Mouse (Mus musculus) lung, postnatal 25 days (tissue): ENCODE measurements at regions not wholly inside any gene's neighbourhood (a gene's known extent, or its start where the extent isn't known, plus 50 kb on each side); places are given as distances from the start of the nearest gene placed in this dataset.

ENCODE experiments used
- DNase-seq: peaks from one replicate; pipeline ENCODE4 v3.0.0; 2022; ENCODE audit warnings: low spot score

DNA sequence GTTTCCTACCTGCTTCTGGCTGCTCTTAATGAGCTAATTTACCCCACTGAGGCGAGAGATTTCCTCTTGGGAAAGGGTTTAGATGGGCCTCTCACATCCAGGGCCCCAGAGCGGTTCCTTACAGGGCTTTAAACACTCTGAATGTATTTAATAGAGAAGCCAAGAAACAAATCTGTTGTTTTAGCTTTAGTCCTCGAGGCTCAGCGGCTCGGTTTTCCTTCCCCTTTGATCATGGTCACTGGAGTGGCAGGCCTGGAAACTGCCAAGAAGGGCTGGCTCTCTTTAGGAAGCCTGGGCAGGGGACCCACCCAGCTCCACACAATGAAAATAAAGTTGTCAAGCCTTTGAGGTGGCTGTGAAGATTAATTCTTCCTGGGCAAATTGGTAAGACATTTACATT lies 127.5 kb upstream of the Jag1 start:
- DNase-seq, result no peak

DNA sequence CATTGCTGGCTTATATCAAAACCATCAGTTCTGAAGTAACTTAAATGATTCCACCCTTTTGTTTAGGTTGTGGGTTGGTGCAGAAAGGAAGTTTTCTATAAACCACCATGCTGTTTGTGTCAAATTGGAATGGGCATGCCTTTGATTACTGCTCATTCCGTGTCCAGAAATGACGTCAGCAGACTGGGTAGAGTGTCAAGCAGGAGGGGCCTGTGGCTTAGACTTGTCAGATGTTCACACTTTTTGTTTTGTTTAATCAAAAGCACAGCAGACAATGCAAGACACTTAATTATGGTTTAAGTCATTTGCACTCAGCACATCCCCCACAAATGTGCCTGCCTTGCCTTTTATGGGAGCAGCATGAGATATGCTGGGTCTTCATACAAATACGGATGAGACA lies 120.5 kb upstream of the Jag1 start:
- DNase-seq, result no peak

DNA sequence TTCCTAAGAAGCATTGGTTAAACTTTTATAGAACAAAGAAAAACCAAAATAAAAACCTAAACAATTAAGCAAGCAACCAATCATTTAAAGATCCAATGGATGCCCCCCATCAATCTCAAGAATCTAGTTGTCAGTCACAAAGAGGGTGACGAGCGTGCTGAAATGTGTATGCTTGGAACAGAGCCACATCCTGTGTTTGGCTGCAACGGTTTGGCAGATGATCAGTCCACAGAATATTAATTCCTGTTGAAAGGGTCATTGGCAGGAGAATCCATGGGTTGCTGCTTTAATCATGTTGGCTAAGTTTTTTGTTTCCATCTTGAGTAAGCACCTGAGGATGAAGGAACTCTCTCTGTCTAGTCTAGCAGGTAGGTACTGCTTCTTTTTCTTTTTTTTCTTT lies 117.5 kb upstream of the Jag1 start:
- DNase-seq, result peak; percentile 34

DNA sequence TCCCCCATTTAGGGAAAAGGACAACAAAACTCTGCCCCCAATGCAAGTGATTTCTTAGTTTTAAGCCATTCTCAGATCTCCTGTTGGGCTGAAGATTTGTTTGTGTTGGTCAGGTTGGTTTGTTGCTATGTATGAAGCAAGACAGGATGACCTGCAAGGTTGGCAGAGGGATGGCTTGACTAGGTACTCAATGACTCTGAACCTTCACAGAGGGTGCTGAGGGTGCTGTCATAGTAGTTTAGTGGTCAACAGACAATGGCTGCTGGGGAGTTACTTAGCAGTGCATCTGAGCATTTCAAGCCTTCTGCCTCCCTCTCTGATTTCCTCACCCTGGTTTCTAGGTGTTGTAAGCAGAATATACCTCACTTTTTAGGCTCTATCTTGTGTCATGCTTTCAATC lies 114.7 kb upstream of the Jag1 start:
- no peak for DNase-seq

DNA sequence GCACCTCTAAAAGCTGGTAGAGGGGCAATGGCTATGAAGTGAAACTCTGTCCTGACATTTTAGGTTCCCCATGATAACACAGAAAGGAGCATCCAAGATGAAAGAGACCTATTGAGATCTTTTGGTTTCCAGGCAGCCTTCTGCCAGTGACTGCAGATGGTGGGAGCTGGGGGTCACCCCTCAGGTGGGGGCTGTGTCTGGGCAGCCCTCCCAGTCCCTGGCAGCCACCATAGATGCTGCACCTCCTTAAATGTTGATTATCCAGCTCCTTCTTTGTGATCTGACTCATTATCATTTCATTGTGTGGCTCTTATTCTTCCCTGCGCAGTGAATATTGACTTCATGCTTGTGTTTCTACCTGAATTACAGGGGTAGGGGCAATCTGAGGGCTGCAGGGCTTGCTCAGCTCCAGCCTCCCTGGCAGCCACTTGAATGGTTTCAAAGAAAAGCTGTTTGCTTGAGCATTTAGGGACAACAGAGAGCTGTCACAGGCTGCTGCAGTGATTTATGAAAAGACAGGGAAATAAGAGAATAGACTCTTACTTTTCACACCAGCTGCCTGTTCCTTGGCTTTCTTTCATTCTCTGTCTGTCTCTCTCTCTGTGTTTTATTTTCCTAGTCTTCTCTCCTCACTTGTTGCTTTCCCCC lies 113.1 kb upstream of the Jag1 start:
- DNase-seq, result no peak

DNA sequence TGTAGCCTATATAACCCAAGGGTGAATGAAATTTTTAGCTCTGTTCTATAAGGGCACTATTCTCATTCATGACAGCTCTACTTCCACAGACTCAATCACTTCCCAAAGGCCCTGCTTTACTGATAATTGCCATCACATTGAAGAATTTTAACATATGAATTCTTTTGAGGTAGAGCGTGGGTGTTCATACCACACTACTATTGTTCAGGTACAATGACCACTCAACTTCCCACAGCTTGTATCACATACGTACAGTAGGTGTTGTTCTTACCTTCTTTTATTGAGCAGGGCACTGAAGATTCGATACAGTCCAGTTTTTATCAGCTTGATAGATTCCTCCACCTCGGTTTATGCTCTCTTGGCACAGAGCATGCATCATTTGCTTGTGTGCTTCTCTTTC lies 111.1 kb upstream of the Jag1 start:
- no peak for DNase-seq

DNA sequence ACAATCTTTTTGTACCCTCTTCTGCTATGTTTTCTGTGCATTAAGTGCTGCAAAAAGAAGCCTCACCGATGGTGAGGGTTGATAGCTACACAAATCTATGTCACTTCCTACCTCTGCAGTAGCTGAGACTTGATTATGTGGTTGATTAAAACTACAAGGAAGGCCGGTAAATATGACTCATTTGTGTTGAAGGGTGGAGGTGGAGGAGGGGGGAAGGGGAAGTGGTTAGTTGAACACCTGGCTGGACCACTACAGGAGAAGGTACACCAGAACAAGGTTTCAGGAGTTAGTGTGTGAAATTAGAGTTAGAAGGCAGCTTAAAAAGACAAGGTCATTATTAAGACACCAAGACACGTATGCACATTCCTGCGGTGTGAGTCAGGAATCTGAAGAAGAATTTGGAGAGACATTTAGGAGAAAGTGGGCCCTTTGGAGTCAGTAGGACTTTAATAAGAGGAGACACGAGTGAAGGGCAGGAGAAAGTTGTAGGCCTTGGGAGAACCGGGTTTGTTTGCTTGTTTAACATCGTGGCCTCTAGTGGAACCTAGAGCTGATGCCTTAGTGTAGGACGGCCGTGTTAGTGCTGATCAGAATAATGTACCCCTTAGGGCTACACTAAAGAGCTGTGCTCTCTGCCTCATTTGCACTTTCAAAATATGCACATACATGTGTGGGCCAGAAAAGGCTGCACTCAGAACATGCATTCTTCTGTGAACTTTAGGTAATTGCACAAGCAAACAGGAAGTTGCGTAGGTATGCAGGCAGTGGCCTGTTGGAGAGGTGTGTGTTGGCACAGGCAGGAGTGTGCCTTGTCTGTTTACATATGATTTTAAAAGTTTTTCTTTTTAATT lies 108.5 kb upstream of the Jag1 start:
- DNase-seq, result peak; percentile 53

DNA sequence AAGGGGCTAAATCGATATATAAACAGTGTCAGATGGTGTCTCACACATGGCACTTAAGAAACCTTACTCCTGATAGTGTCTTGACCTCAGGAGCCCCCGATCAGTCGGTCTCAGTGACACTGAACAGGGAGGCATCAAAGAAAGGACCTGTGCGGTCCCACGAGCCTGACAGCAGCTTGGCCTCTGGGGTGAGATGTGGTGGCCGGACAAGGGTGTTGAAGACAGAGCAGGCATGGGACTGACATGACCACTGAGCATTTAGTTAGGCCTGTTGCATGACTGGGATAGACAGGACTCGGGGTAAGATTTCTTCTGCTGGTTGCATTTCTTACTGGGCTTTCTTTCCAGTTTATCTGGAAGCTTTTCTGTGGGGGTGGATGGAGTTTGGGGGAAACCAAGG lies 99.3 kb upstream of the Jag1 start:
- no peak for DNase-seq

DNA sequence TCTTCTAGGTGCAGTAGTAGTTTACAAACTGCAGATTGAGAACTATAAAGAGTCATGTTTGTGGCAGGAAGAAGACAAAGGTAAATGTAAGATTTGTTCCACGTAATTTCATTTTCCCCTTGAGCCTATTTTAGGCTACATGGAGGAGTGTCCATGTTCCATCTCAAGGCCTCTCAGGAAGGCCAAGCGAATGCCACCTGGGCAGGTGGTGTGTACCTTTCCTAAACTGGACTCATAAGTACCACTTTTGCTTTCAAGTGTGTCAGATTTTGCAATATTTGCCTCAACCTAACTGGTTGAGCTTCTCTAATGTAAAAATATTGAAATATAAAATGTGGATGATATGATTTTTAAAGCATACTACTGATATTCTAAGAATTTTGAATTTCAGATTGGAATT lies 91.4 kb upstream of the Jag1 start:
- DNase-seq, result peak; percentile 85

DNA sequence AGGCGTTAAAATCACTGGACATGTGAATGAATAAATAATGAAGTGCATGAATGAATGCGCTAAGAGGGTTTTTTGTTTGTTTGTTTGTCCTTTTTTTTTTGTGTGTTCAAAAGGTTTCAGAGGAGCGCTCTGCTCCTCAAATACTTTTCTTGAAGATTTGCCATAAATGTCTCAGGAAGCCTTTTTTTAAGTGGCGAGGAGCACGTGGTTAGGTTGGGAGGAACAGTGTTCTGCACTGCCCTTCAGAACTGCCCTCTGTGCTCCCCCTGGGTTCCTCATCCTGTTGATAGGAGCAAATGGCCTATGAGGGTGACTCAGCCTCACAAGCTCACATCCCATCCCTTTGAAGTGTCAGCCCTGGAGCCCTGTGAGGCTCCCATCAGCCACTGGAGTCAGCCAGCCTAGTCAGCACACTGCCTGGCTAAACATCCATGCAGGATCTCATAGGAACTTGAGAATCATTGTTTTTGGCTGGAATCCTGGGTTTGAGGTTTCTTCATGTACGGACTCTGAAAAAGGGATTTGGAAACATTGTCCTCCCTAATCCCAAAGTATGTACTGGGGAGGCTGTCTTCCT lies 87.9 kb upstream of the Jag1 start:
- no peak for DNase-seq

DNA sequence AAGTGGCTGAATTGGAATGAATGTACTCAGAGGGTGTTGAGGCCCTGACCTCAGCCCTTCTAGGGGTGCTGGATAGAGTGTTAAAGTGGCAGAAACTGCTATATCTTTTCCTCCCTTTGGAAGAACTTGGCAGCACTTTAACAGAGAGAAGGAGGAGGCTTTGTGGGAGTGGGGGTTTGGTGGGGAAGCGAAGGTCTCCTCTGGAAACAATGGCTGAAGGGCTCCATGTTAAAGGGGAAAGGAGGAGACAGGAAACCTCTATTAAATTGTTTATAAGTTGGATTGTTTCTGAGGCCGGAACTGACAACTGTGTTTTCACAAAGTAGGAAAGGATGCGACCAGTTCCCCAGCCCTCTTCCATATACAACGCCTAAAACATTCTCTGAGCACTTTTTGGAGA lies 83.7 kb upstream of the Jag1 start:
- DNase-seq, result peak; percentile 37

DNA sequence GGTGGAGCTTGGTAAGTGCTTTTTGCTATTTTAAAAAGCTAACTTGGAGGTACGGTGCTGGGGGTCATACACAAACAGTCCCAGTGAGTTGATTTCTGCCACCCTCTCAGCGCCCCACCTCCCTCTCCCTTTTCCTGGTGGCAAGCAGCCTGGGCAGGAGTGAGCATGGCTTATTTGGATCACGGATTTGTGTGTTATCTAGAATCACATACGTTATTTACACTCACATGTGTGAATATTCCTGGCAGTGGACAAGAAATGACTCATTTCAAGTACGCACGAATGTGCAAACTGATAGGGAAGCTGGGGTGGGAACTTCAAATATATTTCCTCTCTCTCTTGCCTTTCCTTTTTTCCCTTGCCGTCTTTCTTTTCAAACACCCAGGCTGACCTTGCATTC lies 75.7 kb upstream of the Jag1 start:
- no peak for DNase-seq

DNA sequence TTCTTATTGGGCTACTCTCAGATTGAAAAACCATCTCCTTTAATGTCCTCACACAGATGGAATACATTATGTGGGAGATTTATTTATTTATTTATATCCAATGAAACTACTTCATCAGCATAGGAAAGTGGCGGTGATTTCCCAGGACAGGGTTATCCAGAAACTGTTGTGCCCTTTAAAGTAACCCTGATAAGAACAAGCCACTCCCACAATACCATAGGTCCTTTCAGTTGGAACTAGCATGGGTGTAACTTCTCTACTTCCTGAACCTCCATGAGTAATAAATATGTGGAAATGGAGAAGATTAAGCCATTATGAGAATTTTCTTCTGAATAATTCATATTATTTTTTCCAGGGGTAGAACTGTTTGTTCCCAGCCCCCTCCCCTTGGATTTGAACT lies 52.7 kb upstream of the Jag1 start:
- no peak for DNase-seq

DNA sequence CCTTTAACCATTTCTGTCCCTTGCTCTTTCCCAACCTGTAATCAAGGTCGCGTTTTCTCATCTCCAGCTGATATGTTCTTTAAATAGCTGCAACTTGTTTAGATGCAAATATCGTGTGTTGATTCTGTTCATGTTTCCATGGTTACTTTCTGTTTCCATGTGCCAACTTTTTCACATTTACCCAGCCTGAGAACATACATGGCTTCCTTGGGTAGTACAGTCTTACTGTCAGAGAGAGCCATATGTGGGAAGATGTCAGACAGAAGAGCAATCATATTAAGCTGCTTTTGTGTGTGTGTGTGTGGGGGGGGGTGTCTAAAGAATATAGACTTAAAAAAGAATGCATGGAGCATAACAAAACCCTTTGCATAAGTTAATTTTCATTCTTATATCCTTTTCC lies 52.2 kb upstream of the Jag1 start:
- no peak for DNase-seq
